Mouse (Mus musculus): Measurements from ENCODE around the gene Plek.
A peak's percentile ranks its signal among the peaks of the same experiment; 100 is the strongest.

Plek gene

GRCm38 (mm10) chr11:17000353-17001334 is 51.5 kb downstream of the Plek start:
- no peak for DNase-seq (ENCODE audit: low read depth, low spot score)

GRCm38 (mm10) chr11:16999933-17000332 is 52.2 kb downstream of the Plek start:
- no peak for DNase-seq (ENCODE audit: low read depth, low spot score)

GRCm38 (mm10) chr11:16999387-16999786 is 52.8 kb downstream of the Plek start:
- DNase-seq (ENCODE audit: low read depth, low spot score) = no peak

GRCm38 (mm10) chr11:16997465-16997864 is 54.7 kb downstream of the Plek start:
- no peak for DNase-seq (ENCODE audit: low read depth, low spot score)

GRCm38 (mm10) chr11:16996818-16997217 is 55.4 kb downstream of the Plek start:
- no peak for DNase-seq (ENCODE audit: low read depth, low spot score)

- DNase-seq (ENCODE audit: low read depth, low spot score) = no peak
Observed at GRCm38 (mm10) chr11:16992880-16993279, 59.3 kb downstream of the Plek start.

- no peak for DNase-seq (ENCODE audit: low read depth, low spot score)
Observed at GRCm38 (mm10) chr11:16989885-16990284, 62.3 kb downstream of the Plek start.

- no peak for DNase-seq (ENCODE audit: low read depth, low spot score)
Observed at GRCm38 (mm10) chr11:16987745-16988328, 64.3 kb downstream of the Plek start.

GRCm38 (mm10) chr11:16986550-16987187 is 65.5 kb downstream of the Plek start:
- DNase-seq (ENCODE audit: low read depth, low spot score) = no peak

- no peak for DNase-seq (ENCODE audit: low read depth, low spot score)
Observed at GRCm38 (mm10) chr11:16978161-16978707, 73.9 kb downstream of the Plek start.

- DNase-seq (ENCODE audit: low read depth, low spot score) = no peak
Observed at GRCm38 (mm10) chr11:16977611-16978010, 74.6 kb downstream of the Plek start.

GRCm38 (mm10) chr11:16976937-16977336 is 75.2 kb downstream of the Plek start:
- no peak for DNase-seq (ENCODE audit: low read depth, low spot score)

GRCm38 (mm10) chr11:16973086-16973485 is 79.1 kb downstream of the Plek start:
- no peak for DNase-seq (ENCODE audit: low read depth, low spot score)

GRCm38 (mm10) chr11:16972027-16972426 is 80.2 kb downstream of the Plek start:
- no peak for DNase-seq (ENCODE audit: low read depth, low spot score)

GRCm38 (mm10) chr11:16969650-16970049 is 82.5 kb downstream of the Plek start:
- DNase-seq (ENCODE audit: low read depth, low spot score) = no peak

- no peak for DNase-seq (ENCODE audit: low read depth, low spot score)
Observed at GRCm38 (mm10) chr11:16967806-16968205, 84.4 kb downstream of the Plek start.

GRCm38 (mm10) chr11:16958520-16958919 is 93.7 kb downstream of the Plek start:
- DNase-seq (ENCODE audit: low read depth, low spot score) = no peak

- no peak for DNase-seq (ENCODE audit: low read depth, low spot score)
Observed at GRCm38 (mm10) chr11:16957030-16957429, 95.2 kb downstream of the Plek start.

- no peak for DNase-seq (ENCODE audit: low read depth, low spot score)
Observed at GRCm38 (mm10) chr11:16956115-16956862, 95.9 kb downstream of the Plek start.

GRCm38 (mm10) chr11:16951761-16952010 is 100.5 kb downstream of the Plek start:
- DNase-seq (ENCODE audit: low read depth, low spot score) = no peak

GRCm38 (mm10) chr11:16950976-16951760 is 101.0 kb downstream of the Plek start, which contains the start of gene Fbxo48:
Gene Fbxo48 (plus strand): TSS chr11:16951375.
- peak; percentile 96 for DNase-seq (ENCODE audit: low read depth, low spot score)

All from brain, embryonic 18.5 days (tissue).